Mouse (Mus musculus): ENCODE results near the gene Yipf1.

The Yipf1 gene

GRCm38 (mm10) chr4:107313690-107314478, at the start of gene Yipf1:
Yipf1 (plus strand) TSS chr4:107314363.
- peak; percentile 94 to 95 for DNase-seq

- DNase-seq: no peak
These were observed 40.5 kb upstream of the Yipf1 start for GRCm38 (mm10) chr4:107273683-107274082.

- no peak for DNase-seq
These were observed 39.7 kb upstream of the Yipf1 start for GRCm38 (mm10) chr4:107274511-107274910.

- peak in 1 of 2 experiments; percentile 21 for DNase-seq
These were observed 35.9 kb upstream of the Yipf1 start for GRCm38 (mm10) chr4:107278188-107278707.

GRCm38 (mm10) chr4:107280843-107281475, 33.2 kb upstream of the Yipf1 start:
- no peak for DNase-seq

- no peak for DNase-seq
These were observed 28.5 kb upstream of the Yipf1 start for GRCm38 (mm10) chr4:107285446-107286200.

GRCm38 (mm10) chr4:107286386-107286785, 27.8 kb upstream of the Yipf1 start:
- no peak for DNase-seq

GRCm38 (mm10) chr4:107287517-107287916, 26.6 kb upstream of the Yipf1 start:
- no peak for DNase-seq

- DNase-seq: no peak
These were observed 22.4 kb upstream of the Yipf1 start for GRCm38 (mm10) chr4:107291611-107292272.

- DNase-seq: peak; percentile 23 to 43
These were observed 21.9 kb upstream of the Yipf1 start for GRCm38 (mm10) chr4:107292273-107292662.

- no peak for DNase-seq
These were observed 16.0 kb upstream of the Yipf1 start for GRCm38 (mm10) chr4:107298071-107298606.

GRCm38 (mm10) chr4:107299779-107300340, 14.3 kb upstream of the Yipf1 start:
- DNase-seq: no peak

GRCm38 (mm10) chr4:107300371-107300770, 13.8 kb upstream of the Yipf1 start:
- DNase-seq: no peak

GRCm38 (mm10) chr4:107300902-107301555, 13.1 kb upstream of the Yipf1 start:
- no peak for DNase-seq

GRCm38 (mm10) chr4:107302221-107302620, 11.9 kb upstream of the Yipf1 start:
- DNase-seq: peak; percentile 7 to 25

GRCm38 (mm10) chr4:107302832-107303231, 11.3 kb upstream of the Yipf1 start:
- no peak for DNase-seq

GRCm38 (mm10) chr4:107303531-107303930, 10.6 kb upstream of the Yipf1 start:
- no peak for DNase-seq

GRCm38 (mm10) chr4:107306966-107307365, 7.2 kb upstream of the Yipf1 start, which contains the start of gene Dio1:
Dio1 (minus strand) TSS chr4:107307169.
- DNase-seq: peak; percentile 7 to 24

GRCm38 (mm10) chr4:107314479-107314805, 279 bp downstream of the Yipf1 start:
- DNase-seq: no peak

GRCm38 (mm10) chr4:107318646-107319045, 4.5 kb downstream of the Yipf1 start:
- no peak for DNase-seq

GRCm38 (mm10) chr4:107321041-107321440, 6.9 kb downstream of the Yipf1 start:
- DNase-seq: no peak

- no peak for DNase-seq
These were observed 8.9 kb downstream of the Yipf1 start for GRCm38 (mm10) chr4:107323113-107323512.
